Mouse (Mus musculus) MEL (cell line): ENCODE data around the gene Rabgap1l. TPM values are rescaled to one million over a fixed set of nuclear protein-coding genes. Genes with fewer than 3 reads are reported as not detected.

Source experiments
- DNase-seq: peaks from one replicate; pipeline ENCODE4 v3.0.0; 2011; ENCODE audit warnings: low read depth, low spot score
- H3K27ac ChIP-seq: 2 replicates; pipeline ENCODE4 v1.5.1; 2012; ENCODE audit warnings: low read depth, mild to moderate bottlenecking, control low read depth, low read length, moderate library complexity; ENCODE audit not compliant: control insufficient read depth
- H3K27me3 ChIP-seq, 2 experiments: fragments of 150-350 bp in 1 of 2; sonication (generic) in 1 of 2; 2 replicates each; pipeline ENCODE4 v1.6.1; 2012; ENCODE audit warnings: low read length in 2 of 2, mild to moderate bottlenecking in 2 of 2, improper control_type of control experiment in 1 of 2, moderate library complexity in 1 of 2; ENCODE audit not compliant: insufficient read depth in 2 of 2, control insufficient read depth in 1 of 2
- H3K36me3 ChIP-seq, 2 experiments: 2 replicates each; pipeline ENCODE4 v1.6.1; 2012 to 2014; ENCODE audit warnings: low read length in 2 of 2, improper control_type of control experiment in 1 of 2, inconsistent platforms in 1 of 2, mild to moderate bottlenecking in 1 of 2; ENCODE audit not compliant: insufficient read depth in 2 of 2, control insufficient read depth in 1 of 2
- H3K4me1 ChIP-seq, 2 experiments: fragments of 150-350 bp in 1 of 2; sonication (generic) in 1 of 2; 2 replicates each; pipeline ENCODE4 v1.6.1; 2012; ENCODE audit warnings: low read length in 2 of 2, improper control_type of control experiment in 1 of 2, mild to moderate bottlenecking in 1 of 2; ENCODE audit not compliant: insufficient read depth in 2 of 2, control insufficient read depth in 1 of 2
- H3K4me3 ChIP-seq, 2 experiments: fragments of 150-350 bp in 1 of 2; sonication (generic) in 1 of 2; 2 replicates each; pipeline ENCODE4 v1.5.1; 2012; ENCODE audit warnings: low read depth in 2 of 2, low read length in 2 of 2, mild to moderate bottlenecking in 2 of 2, moderate library complexity in 2 of 2, control low read depth in 1 of 2, improper control_type of control experiment in 1 of 2; ENCODE audit not compliant: control insufficient read depth in 1 of 2, insufficient read depth in 1 of 2
- H3K79me2 ChIP-seq: 2 replicates; pipeline ENCODE4 v1.6.1; 2012; ENCODE audit warnings: mild to moderate bottlenecking, low read length, moderate library complexity; ENCODE audit not compliant: control insufficient read depth, poor library complexity, insufficient read depth
- H3K9ac ChIP-seq: 2 replicates; pipeline ENCODE4 v1.6.1; 2012; ENCODE audit warnings: low read depth, mild to moderate bottlenecking, control low read depth, low read length, moderate library complexity; ENCODE audit not compliant: control insufficient read depth, poor library complexity, severe bottlenecking
- H3K9me3 ChIP-seq: fragments of 150-350 bp; sonication (generic); replicated peaks from 2 replicates; pipeline ENCODE4 v1.6.1; 2012; ENCODE audit warnings: mild to moderate bottlenecking, low read length, improper control_type of control experiment, moderate library complexity; ENCODE audit not compliant: insufficient read depth
- CHD1 ChIP-seq: IDR thresholded peaks from 2 replicates; pipeline ENCODE4 v1.6.1; 2012; ENCODE audit warnings: low read depth, mild to moderate bottlenecking, inconsistent platforms, low read length, improper control_type of control experiment
- EP300 ChIP-seq, 2 experiments: IDR thresholded peaks; 2 replicates each; pipeline ENCODE4 v1.6.1; 2011; ENCODE audit warnings: improper control_type of control experiment in 2 of 2, low read length in 2 of 2, low read depth in 1 of 2, mild to moderate bottlenecking in 1 of 2
- ETS1 ChIP-seq: IDR thresholded peaks from 2 replicates; pipeline ENCODE4 v1.6.1; 2012; ENCODE audit warnings: low read depth, mild to moderate bottlenecking, inconsistent platforms, low read length, improper control_type of control experiment, moderate library complexity
- GATA1 ChIP-seq: IDR thresholded peaks from 2 replicates; pipeline ENCODE4 v1.6.1; 2011; ENCODE audit warnings: low read depth, low read length, improper control_type of control experiment
- JUND ChIP-seq: IDR thresholded peaks from 2 replicates; pipeline ENCODE4 v1.6.1; 2011; ENCODE audit warnings: low read depth, mild to moderate bottlenecking, improper control_type of control experiment, low read length
- KAT2A ChIP-seq: conservative IDR thresholded peaks from 2 replicates; pipeline ENCODE4 v1.6.1; 2012; ENCODE audit warnings: low read depth, low read length, improper control_type of control experiment, inconsistent platforms
- MAX ChIP-seq: IDR thresholded peaks from 2 replicates; pipeline ENCODE4 v1.6.1; 2011; ENCODE audit warnings: low read length, improper control_type of control experiment
- MAZ ChIP-seq: IDR thresholded peaks from 2 replicates; pipeline ENCODE4 v1.6.1; 2012; ENCODE audit warnings: low read depth, mild to moderate bottlenecking, inconsistent platforms, low read length, improper control_type of control experiment
- MYC ChIP-seq: IDR thresholded peaks from 2 replicates; pipeline ENCODE4 v1.6.1; 2011; ENCODE audit warnings: low read depth, mild to moderate bottlenecking, low read length, improper control_type of control experiment, moderate library complexity
- POLR2A ChIP-seq, 2 experiments: IDR thresholded peaks; 2 replicates each; pipeline ENCODE4 v1.6.1; 2011 to 2012; ENCODE audit warnings: low read length in 2 of 2, mild to moderate bottlenecking in 2 of 2, control low read depth in 1 of 2, improper control_type of control experiment in 1 of 2, low read depth in 1 of 2, moderate library complexity in 1 of 2; ENCODE audit not compliant: control insufficient read depth in 1 of 2, insufficient read depth in 1 of 2, poor library complexity in 1 of 2
- POLR2AphosphoS2 ChIP-seq: IDR thresholded peaks from 2 replicates; pipeline ENCODE4 v1.6.1; 2011; ENCODE audit warnings: low read length, improper control_type of control experiment
- POLR2AphosphoS5 ChIP-seq: IDR thresholded peaks from 2 replicates; pipeline ENCODE4 v1.6.1; 2012; ENCODE audit warnings: low read depth, borderline replicate concordance, mild to moderate bottlenecking, inconsistent platforms, low read length, moderate library complexity, mixed read lengths
- RCOR1 ChIP-seq: IDR thresholded peaks from 2 replicates; pipeline ENCODE4 v1.6.1; 2012; ENCODE audit warnings: low read depth, mild to moderate bottlenecking, inconsistent platforms, low read length, improper control_type of control experiment
- SMC3 ChIP-seq: IDR thresholded peaks from 2 replicates; pipeline ENCODE4 v1.6.1; 2011; ENCODE audit warnings: low read depth, low read length, improper control_type of control experiment
- TAL1 ChIP-seq: IDR thresholded peaks from 2 replicates; pipeline ENCODE4 v1.6.1; 2012; ENCODE audit warnings: mild to moderate bottlenecking, inconsistent platforms, low read length, moderate library complexity, mixed read lengths
- TBP ChIP-seq: IDR thresholded peaks from 2 replicates; pipeline ENCODE4 v1.8.0; 2011; ENCODE audit warnings: low read depth, low read length, improper control_type of control experiment
- TCF12 ChIP-seq: IDR thresholded peaks from 2 replicates; pipeline ENCODE4 v1.6.1; 2014; ENCODE audit warnings: low read depth, mild to moderate bottlenecking, inconsistent platforms, low read length, improper control_type of control experiment, moderate library complexity
- USF1 ChIP-seq: IDR thresholded peaks from 2 replicates; pipeline ENCODE4 v1.6.1; 2014; ENCODE audit warnings: low read depth, mild to moderate bottlenecking, inconsistent platforms, low read length, improper control_type of control experiment, moderate library complexity
- ZMIZ1 ChIP-seq: IDR thresholded peaks from 2 replicates; pipeline ENCODE4 v1.6.1; 2012; ENCODE audit warnings: low read depth, mild to moderate bottlenecking, inconsistent platforms, low read length, improper control_type of control experiment, moderate library complexity
- polyA plus RNA-seq, 2 experiments: library from polyadenylated mRNA; stranded (reverse) in 1 of 2; unstranded in 1 of 2; fragments of >175 nt in 1 of 2; fragments of >200 nt in 1 of 2; gene quantifications; 2 replicates each; pipeline versions ENCODE4 v1.2.1 to v1.2.4; 2012; ENCODE audit warnings: low replicate concordance in 2 of 2, low read depth in 1 of 2; ENCODE audit not compliant: insufficient read length in 2 of 2, insufficient read depth in 1 of 2, missing spikeins in 1 of 2
- total RNA-seq: library from RNA; depleted of rRNA; stranded (reverse); fragments of 300-350 nt; gene quantifications from 2 replicates; pipeline ENCODE4 v1.2.3, GENCODE M21; 2012

Gene Rabgap1l
- total and polyA plus RNA-seq, 3 experiments, result 24.1 to 26.2 TPM; not detected in 1

DNA sequence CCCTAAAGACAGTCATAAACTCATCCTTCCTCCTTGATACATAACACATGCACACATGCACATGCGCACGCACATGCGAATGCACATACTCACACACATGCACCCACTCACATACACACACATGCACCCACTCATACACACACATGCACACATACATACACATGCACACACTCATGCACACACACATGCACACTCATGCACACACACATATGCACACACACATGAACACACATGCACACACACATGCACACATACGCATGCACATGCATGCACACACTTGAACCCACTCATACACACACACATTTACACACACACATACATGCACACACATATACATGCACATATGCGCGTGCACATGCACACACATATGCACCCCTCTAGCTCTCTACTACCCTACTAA lies 89.2 kb downstream of the Rabgap1l start:
- no peaks in the 10 kb centered on the region for H3K9me3 ChIP-seq
- H3K4me1 ChIP-seq, result peaks cover 0 to 2% of the 10 kb centered on the region in 2 experiments; a peak in 2 of 4 replicates
- H3K36me3 ChIP-seq, result peaks cover 0 to 6% of the 10 kb centered on the region in 2 experiments; a peak in 3 of 4 replicates
- no peak overlapping the region for H3K4me3 ChIP-seq
- no peaks in the 10 kb centered on the region for H3K27me3 ChIP-seq
- H3K27ac ChIP-seq, result no peak overlapping the region
- TF ChIP-seq POLR2AphosphoS5 (peak; percentile 74; the same call in 1 of the 2 replicates), POLR2AphosphoS2 (no peak)
- no peak for DNase-seq
- no peak overlapping the region for H3K9ac ChIP-seq
- H3K79me2 ChIP-seq, result no peaks in the 10 kb centered on the region

DNA sequence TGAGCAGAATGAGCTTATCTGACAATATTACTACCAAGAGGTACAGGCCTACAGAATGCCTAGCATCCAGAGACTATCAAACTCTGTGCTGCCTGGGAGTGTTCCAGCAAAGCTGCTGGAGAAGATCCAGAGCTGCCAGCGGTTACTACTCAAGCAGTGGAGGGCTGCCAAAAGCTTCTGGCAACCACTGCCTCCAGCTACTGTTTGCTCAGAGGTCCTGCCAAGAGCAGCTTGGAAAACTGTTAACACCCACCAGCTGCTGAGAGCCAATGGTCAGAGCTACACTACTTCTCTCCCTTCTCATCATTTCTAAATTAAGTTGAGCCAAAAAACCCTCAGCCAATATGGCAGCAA lies 99.9 kb downstream of the Rabgap1l start:
- H3K36me3 ChIP-seq, result peaks cover 5 to 7% of the 10 kb centered on the region in 2 experiments
- TF ChIP-seq CHD1 (no peak), POLR2A (IDR thresholded peaks at IDR 0.05; ENCODE audit: control insufficient read depth in 1 of 2, insufficient read depth in 1 of 2, low read depth in 1 of 2, low read length in 2 of 2, poor library complexity in 1 of 2) (no peak), SMC3 (no peak), ETS1 (peak; percentile 56; the same call in 1 of the 2 replicates)
- H3K9ac ChIP-seq, result no peak overlapping the region
- no peaks in the 10 kb centered on the region for H3K27me3 ChIP-seq
- no peak overlapping the region for H3K27ac ChIP-seq
- H3K79me2 ChIP-seq, result no peaks in the 10 kb centered on the region
- DNase-seq, result peak; percentile 67
- no peak overlapping the region for H3K4me3 ChIP-seq
- no peaks in the 10 kb centered on the region for H3K9me3 ChIP-seq
- H3K4me1 ChIP-seq, result peaks cover 3 to 5% of the 10 kb centered on the region in 2 experiments; a peak in 2 of 4 replicates

DNA sequence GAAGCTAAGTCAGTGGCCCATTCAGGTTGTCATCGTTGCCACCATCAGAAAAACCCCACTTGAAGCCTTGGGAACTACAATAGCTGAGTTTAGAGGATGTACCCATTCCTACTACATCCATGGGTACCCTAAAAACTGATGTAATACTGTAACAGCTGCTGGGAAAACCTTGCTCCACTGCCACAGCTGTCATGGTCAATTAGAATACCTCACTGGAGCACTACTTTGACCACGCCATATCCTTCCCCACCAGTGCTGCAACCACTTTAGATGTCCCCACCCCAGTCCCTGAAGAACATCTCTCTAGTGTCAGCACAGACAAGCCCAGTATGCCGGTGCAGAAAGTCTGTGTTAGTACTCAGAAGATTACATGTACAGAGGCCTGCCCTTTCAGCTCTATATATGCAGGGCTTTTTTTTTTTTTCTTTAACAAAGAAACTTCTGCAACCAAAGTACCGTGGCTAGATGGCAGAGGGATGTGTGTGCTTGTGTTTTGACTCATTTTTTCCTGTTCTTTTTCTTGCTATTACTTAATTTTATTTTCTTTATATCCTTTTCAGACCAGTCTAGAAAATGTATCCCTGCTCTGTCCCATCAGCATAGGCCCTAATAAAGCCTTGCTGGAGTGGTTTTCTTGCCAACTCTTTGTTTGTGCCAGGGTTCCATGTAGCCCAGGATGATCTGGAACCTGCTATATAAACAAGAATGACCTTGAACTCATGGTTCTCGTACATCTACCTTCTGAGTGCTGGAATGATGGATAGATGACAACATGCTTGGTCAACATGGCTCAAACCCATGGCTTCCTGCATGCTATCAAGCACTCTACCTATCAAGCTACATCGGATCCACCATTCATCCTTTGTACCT lies 100.6 kb downstream of the Rabgap1l start:
- Histone ChIP-seq H3K9me3 (no peaks in the 10 kb centered on the region), H3K36me3 (peaks cover 3 to 7% of the 10 kb centered on the region in 2 experiments), H3K4me3 (no peak overlapping the region)
- no peak for TF ChIP-seq GATA1
- TF ChIP-seq JUND, result no peak
- no peak for TF ChIP-seq KAT2A
- no peak for TF ChIP-seq TBP
- no peak for TF ChIP-seq TAL1
- TF ChIP-seq MAX, result no peak
- no peak for TF ChIP-seq MAZ
- no peak for TF ChIP-seq RCOR1
- no peak for TF ChIP-seq ZMIZ1
- TF ChIP-seq EP300 (IDR thresholded peaks at IDR 0.05; ENCODE audit: low read depth in 1 of 2, low read length in 2 of 2), result no peak
- no peak for TF ChIP-seq TCF12
- no peak for TF ChIP-seq USF1
- TF ChIP-seq MYC, result no peak
- no peak for TF ChIP-seq CHD1
- no peak for TF ChIP-seq ETS1
- TF ChIP-seq, all 39 proteins: peak for 0
- Histone ChIP-seq H3K79me2 (no peaks in the 10 kb centered on the region), H3K27me3 (no peaks in the 10 kb centered on the region), H3K27ac (no peak overlapping the region), H3K4me1 (peaks cover 3 to 5% of the 10 kb centered on the region in 2 experiments; a peak in 2 of 4 replicates), H3K9ac (no peak overlapping the region)
- DNase-seq, result no peak
